Mouse (Mus musculus): ENCODE data around the gene Rps3.

GRCm38 (mm10) chr7:99449751-99450150, 33.8 kb downstream of the Rps3 start:
- no peak for TF ChIP-seq CTCF (IDR thresholded peaks at IDR 0.05; ENCODE audit: control insufficient read depth, insufficient read depth, low read length)
- TF ChIP-seq POLR2A (IDR thresholded peaks at IDR 0.05; ENCODE audit: borderline replicate concordance, control insufficient read depth, low read depth, low read length), result no peak

Measured in bone marrow, adult 2 months (tissue).